Mouse (Mus musculus) telencephalon, adult 2 months (tissue): ENCODE measurements around the gene Elf1.
"Not testable (repeated sequence)": the region's sequence is repeated elsewhere in the genome, so short reads cannot be mapped to it uniquely, and the experiment has no call there.

Source experiments
- DNase-seq: peaks from one replicate; pipeline ENCODE4 v3.0.0-alpha.2; 2011; ENCODE audit warnings: low read depth, low spot score

The Elf1 gene

GRCm38 (mm10) chr14:79521056-79521455 lies 40.1 kb downstream of the Elf1 start:
- no peak for DNase-seq

- no peak for DNase-seq
Observed at GRCm38 (mm10) chr14:79521471-79522117, 40.6 kb downstream of the Elf1 start.

GRCm38 (mm10) chr14:79522387-79522786 lies 41.4 kb downstream of the Elf1 start:
- no peak for DNase-seq

- DNase-seq, result not testable (repeated sequence)
Observed at GRCm38 (mm10) chr14:79526106-79526505, 45.1 kb downstream of the Elf1 start.

GRCm38 (mm10) chr14:79527704-79528103 lies 46.7 kb downstream of the Elf1 start:
- no peak for DNase-seq

- no peak for DNase-seq
Observed at GRCm38 (mm10) chr14:79529581-79530554, 48.9 kb downstream of the Elf1 start.

GRCm38 (mm10) chr14:79530761-79531160 lies 49.8 kb downstream of the Elf1 start:
- no peak for DNase-seq

- DNase-seq, result no peak
Observed at GRCm38 (mm10) chr14:79532036-79532776, 51.2 kb downstream of the Elf1 start.

- DNase-seq, result no peak
Observed at GRCm38 (mm10) chr14:79533350-79533749, 52.4 kb downstream of the Elf1 start.

- DNase-seq, result no peak
Observed at GRCm38 (mm10) chr14:79534206-79534605, 53.2 kb downstream of the Elf1 start.

GRCm38 (mm10) chr14:79534656-79535055 lies 53.7 kb downstream of the Elf1 start:
- not testable (repeated sequence) for DNase-seq

GRCm38 (mm10) chr14:79535318-79535717 lies 54.3 kb downstream of the Elf1 start:
- peak; percentile 5 for DNase-seq

GRCm38 (mm10) chr14:79536011-79536410 lies 55.0 kb downstream of the Elf1 start:
- DNase-seq, result no peak

GRCm38 (mm10) chr14:79536837-79537236 lies 55.8 kb downstream of the Elf1 start:
- DNase-seq, result no peak

GRCm38 (mm10) chr14:79537463-79537862 lies 56.5 kb downstream of the Elf1 start:
- no peak for DNase-seq

- DNase-seq, result no peak
Observed at GRCm38 (mm10) chr14:79537921-79538320, 56.9 kb downstream of the Elf1 start.

GRCm38 (mm10) chr14:79541606-79542005 lies 60.6 kb downstream of the Elf1 start:
- no peak for DNase-seq

GRCm38 (mm10) chr14:79549343-79549742 lies 68.3 kb downstream of the Elf1 start:
- peak; percentile 18 for DNase-seq

- no peak for DNase-seq
Observed at GRCm38 (mm10) chr14:79551929-79552328, 70.9 kb downstream of the Elf1 start.

GRCm38 (mm10) chr14:79552854-79553253 lies 71.9 kb downstream of the Elf1 start:
- no peak for DNase-seq

GRCm38 (mm10) chr14:79557796-79558195 lies 76.8 kb downstream of the Elf1 start:
- DNase-seq, result no peak

- no peak for DNase-seq
Observed at GRCm38 (mm10) chr14:79562745-79563144, 81.8 kb downstream of the Elf1 start.
